Mouse (Mus musculus): ENCODE measurements around the gene Cst3.

- TF ChIP-seq CTCF (IDR thresholded peaks at IDR 0.05; ENCODE audit: extremely low read depth, insufficient read depth, insufficient read length, insufficient replicate concordance) (no peak), POLR2A (IDR thresholded peaks at IDR 0.05; ENCODE audit: low read depth, low read length) (no peak)
These were observed 40.6 kb downstream of the Cst3 start, which contains the start of gene Cst9 for GRCm38 (mm10) chr2:148834912-148835311.

All from spleen, adult 2 months (tissue).